Mouse (Mus musculus): ENCODE measurements around the gene 1700037H04Rik. TPM values are rescaled to one million over a fixed set of nuclear protein-coding genes. Genes with fewer than 3 reads are reported as not detected.

Gene 1700037H04Rik
- total and polyA plus RNA-seq, 3 experiments, result 45.5 to 72.6 TPM; not detected in 1

GRCm38 (mm10) chr2:131201262-131201661 is 41.4 kb upstream of the 1700037H04Rik start:
- Histone ChIP-seq H3K4me3 (ENCODE audit: control insufficient read depth in 1 of 2, insufficient read depth in 1 of 2, low read depth in 2 of 2, low read length in 2 of 2) (no peak overlapping the region), H3K9me3 (replicated peaks; ENCODE audit: insufficient read depth, low read length) (no peaks in the 10 kb centered on the region), H3K4me1 (ENCODE audit: control insufficient read depth in 1 of 2, insufficient read depth in 2 of 2, low read length in 2 of 2) (peaks cover 3 to 33% of the 10 kb centered on the region in 2 experiments; a peak in 3 of 4 replicates), H3K27ac (ENCODE audit: control insufficient read depth, low read depth, low read length) (no peak overlapping the region), H3K9ac (ENCODE audit: control insufficient read depth, low read depth, low read length, poor library complexity, severe bottlenecking) (no peak overlapping the region), H3K27me3 (ENCODE audit: control insufficient read depth in 1 of 2, insufficient read depth in 2 of 2, low read length in 2 of 2) (no peaks in the 10 kb centered on the region), H3K36me3 (ENCODE audit: control insufficient read depth in 1 of 2, insufficient read depth in 2 of 2, low read length in 2 of 2) (peaks cover 0 to 18% of the 10 kb centered on the region in 2 experiments; a peak in 2 of 4 replicates), H3K79me2 (ENCODE audit: control insufficient read depth, insufficient read depth, low read length, poor library complexity) (no peaks in the 10 kb centered on the region)
- no peak for TF ChIP-seq RCOR1 (IDR thresholded peaks at IDR 0.05; ENCODE audit: low read depth, low read length)
- no peak for TF ChIP-seq MAX (IDR thresholded peaks at IDR 0.05; ENCODE audit: low read length)
- TF ChIP-seq CHD2 (IDR thresholded peaks at IDR 0.05; ENCODE audit: low read length), result no peak
- no peak for TF ChIP-seq MAFK (IDR thresholded peaks at IDR 0.05; ENCODE audit: borderline replicate concordance, low read depth, low read length)
- TF ChIP-seq ZKSCAN1 (IDR thresholded peaks at IDR 0.05; ENCODE audit: low read depth, low read length), result no peak
- TF ChIP-seq GATA1 (IDR thresholded peaks at IDR 0.05; ENCODE audit: low read depth, low read length), result no peak
- no peak for TF ChIP-seq ZC3H11A (IDR thresholded peaks at IDR 0.05; ENCODE audit: low read depth, low read length)
- TF ChIP-seq SIN3A (IDR thresholded peaks at IDR 0.05; ENCODE audit: low read length), result no peak
- no peak for TF ChIP-seq TBP (IDR thresholded peaks at IDR 0.05; ENCODE audit: low read depth, low read length)
- TF ChIP-seq ZMIZ1 (IDR thresholded peaks at IDR 0.05; ENCODE audit: low read depth, low read length), result no peak
- no peak for TF ChIP-seq HCFC1 (IDR thresholded peaks at IDR 0.05; ENCODE audit: low read depth, low read length)
- no peak for TF ChIP-seq UBTF (IDR thresholded peaks at IDR 0.05; ENCODE audit: borderline replicate concordance, insufficient read depth, low read depth, low read length)
- TF ChIP-seq USF2 (IDR thresholded peaks at IDR 0.05; ENCODE audit: borderline replicate concordance in 1 of 2, insufficient read depth in 1 of 2, low read depth in 1 of 2, low read length in 2 of 2), result no peak
- no peak for DNase-seq (ENCODE audit: low read depth, low spot score)

- DNase-seq (ENCODE audit: low read depth, low spot score), result no peak
- Histone ChIP-seq H3K9ac (ENCODE audit: control insufficient read depth, low read depth, low read length, poor library complexity, severe bottlenecking) (no peak overlapping the region), H3K9me3 (replicated peaks; ENCODE audit: insufficient read depth, low read length) (no peaks in the 10 kb centered on the region), H3K4me3 (ENCODE audit: control insufficient read depth in 1 of 2, insufficient read depth in 1 of 2, low read depth in 2 of 2, low read length in 2 of 2) (no peak overlapping the region), H3K27ac (ENCODE audit: control insufficient read depth, low read depth, low read length) (no peak overlapping the region), H3K36me3 (ENCODE audit: control insufficient read depth in 1 of 2, insufficient read depth in 2 of 2, low read length in 2 of 2) (peaks cover 0 to 15% of the 10 kb centered on the region in 2 experiments; a peak in 2 of 4 replicates), H3K79me2 (ENCODE audit: control insufficient read depth, insufficient read depth, low read length, poor library complexity) (no peaks in the 10 kb centered on the region), H3K4me1 (ENCODE audit: control insufficient read depth in 1 of 2, insufficient read depth in 2 of 2, low read length in 2 of 2) (peaks cover 3 to 29% of the 10 kb centered on the region in 2 experiments; a peak in 3 of 4 replicates), H3K27me3 (ENCODE audit: control insufficient read depth in 1 of 2, insufficient read depth in 2 of 2, low read length in 2 of 2) (no peaks in the 10 kb centered on the region)
- TF ChIP-seq UBTF (IDR thresholded peaks at IDR 0.05; ENCODE audit: borderline replicate concordance, insufficient read depth, low read depth, low read length), result no peak
- no peak for TF ChIP-seq BHLHE40 (IDR thresholded peaks at IDR 0.05; ENCODE audit: borderline replicate concordance, low read depth, low read length)
Measured at GRCm38 (mm10) chr2:131200710-131201109, 40.8 kb upstream of the 1700037H04Rik start.
